Mouse (Mus musculus): Measurements from ENCODE around the gene Rhox1. TPM values are rescaled to one million over a fixed set of nuclear protein-coding genes. Genes with fewer than 3 reads are reported as not detected.
"Not testable (repeated sequence)": the region's sequence is repeated elsewhere in the genome, so short reads cannot be mapped to it uniquely, and the experiment has no call there.

Rhox1 gene
- polyA plus RNA-seq (2014; fragmentation: Nextera tagmentation; extraction: Ambion mirVana) = not detected in 2 replicates

GRCm38 (mm10) chrX:37222158-37222557 lies at the start of gene Rhox1:
Gene Rhox1 (minus strand): TSS chrX:37222258.
- H3K9me3 ChIP-seq (ENCODE audit: control insufficient read depth, low read length); H3K9ac ChIP-seq (ENCODE audit: low read length); H3K27ac ChIP-seq (replicated peaks; ENCODE audit: low read depth, low read length); H3K27me3 ChIP-seq (ENCODE audit: control insufficient read depth, insufficient read depth, low read length); DNase-seq (ENCODE audit: low spot score); ATAC-seq (ENCODE audit: insufficient number of reproducible peaks, low FRiP score, low TSS enrichment, low read depth); H3K4me1 ChIP-seq (ENCODE audit: control insufficient read depth, insufficient read depth, low read length); H3K4me2 ChIP-seq (ENCODE audit: low read depth, severe bottlenecking); H3K4me3 ChIP-seq (ENCODE audit: low read depth, low read length); H3K36me3 ChIP-seq (ENCODE audit: control insufficient read depth, insufficient read depth, low read length): not testable (repeated sequence)
- 79% methylated on average over 1 of the region's 1 CpGs for WGBS

- H3K9ac ChIP-seq (ENCODE audit: low read length); H3K4me3 ChIP-seq (ENCODE audit: low read depth, low read length); ATAC-seq (ENCODE audit: insufficient number of reproducible peaks, low FRiP score, low TSS enrichment, low read depth); H3K36me3 ChIP-seq (ENCODE audit: control insufficient read depth, insufficient read depth, low read length); H3K4me2 ChIP-seq (ENCODE audit: low read depth, severe bottlenecking); DNase-seq (ENCODE audit: low spot score); H3K27ac ChIP-seq (replicated peaks; ENCODE audit: low read depth, low read length); H3K4me1 ChIP-seq (ENCODE audit: control insufficient read depth, insufficient read depth, low read length); H3K9me3 ChIP-seq (ENCODE audit: control insufficient read depth, low read length); H3K27me3 ChIP-seq (ENCODE audit: control insufficient read depth, insufficient read depth, low read length): not testable (repeated sequence)
- WGBS = 96% methylated on average over 9 of the region's 19 CpGs
Observed at GRCm38 (mm10) chrX:37265038-37265437, 43.0 kb upstream of the Rhox1 start, which contains the start of gene Rhox4a. Gene Rhox4a (plus strand): TSS chrX:37265338.

- H3K36me3 ChIP-seq (ENCODE audit: control insufficient read depth, insufficient read depth, low read length); H3K9ac ChIP-seq (ENCODE audit: low read length); H3K4me1 ChIP-seq (ENCODE audit: control insufficient read depth, insufficient read depth, low read length); DNase-seq (ENCODE audit: low spot score); H3K4me2 ChIP-seq (ENCODE audit: low read depth, severe bottlenecking); H3K27me3 ChIP-seq (ENCODE audit: control insufficient read depth, insufficient read depth, low read length); H3K4me3 ChIP-seq (ENCODE audit: low read depth, low read length); H3K27ac ChIP-seq (replicated peaks; ENCODE audit: low read depth, low read length); ATAC-seq (ENCODE audit: insufficient number of reproducible peaks, low FRiP score, low TSS enrichment, low read depth); H3K9me3 ChIP-seq (ENCODE audit: control insufficient read depth, low read length): not testable (repeated sequence)
- 100% methylated on average over 1 of the region's 3 CpGs for WGBS
Observed at GRCm38 (mm10) chrX:37249619-37250018, 27.6 kb upstream of the Rhox1 start, which contains the start of gene Rhox3a. Gene Rhox3a (plus strand): TSS chrX:37249919.

- ATAC-seq (ENCODE audit: insufficient number of reproducible peaks, low FRiP score, low TSS enrichment, low read depth); H3K4me3 ChIP-seq (ENCODE audit: low read depth, low read length): not testable (repeated sequence)
- no CpG with 5 or more reads among the region's 9 CpGs for WGBS
Observed at GRCm38 (mm10) chrX:37244676-37245075, 22.6 kb upstream of the Rhox1 start, which contains the start of gene Rhox2a. Gene Rhox2a (plus strand): TSS chrX:37244976.

GRCm38 (mm10) chrX:37210941-37211340 lies 11.1 kb downstream of the Rhox1 start, which contains the start of gene Gm9:
Gene Gm9 (minus strand): TSS chrX:37211041.
- H3K9ac ChIP-seq (ENCODE audit: low read length) = no peak within 1 kb of the TSS
- no peak for DNase-seq (ENCODE audit: low spot score)
- H3K36me3 ChIP-seq (ENCODE audit: control insufficient read depth, insufficient read depth, low read length) = no peaks in the 10 kb centered on the region
- H3K4me3 ChIP-seq (ENCODE audit: low read depth, low read length) = no peak within 1 kb of the TSS
- no peaks in the 10 kb centered on the region for H3K27me3 ChIP-seq (ENCODE audit: control insufficient read depth, insufficient read depth, low read length)
- 84% methylated on average over 10 of the region's 10 CpGs for WGBS
- H3K27ac ChIP-seq (replicated peaks; ENCODE audit: low read depth, low read length) = no peak within 1 kb of the TSS
- no peak for ATAC-seq (ENCODE audit: insufficient number of reproducible peaks, low FRiP score, low TSS enrichment, low read depth)
- H3K4me1 ChIP-seq (ENCODE audit: control insufficient read depth, insufficient read depth, low read length) = no peaks in the 10 kb centered on the region
- no peak within 1 kb of the TSS for H3K4me2 ChIP-seq (ENCODE audit: low read depth, severe bottlenecking)
- no peaks in the 10 kb centered on the region for H3K9me3 ChIP-seq (ENCODE audit: control insufficient read depth, low read length)

More at GRCm38 (mm10) chrX:37244676-37245075, 22.6 kb upstream of the Rhox1 start, which contains the start of gene Rhox2a:
- H3K4me1 ChIP-seq (ENCODE audit: control insufficient read depth, insufficient read depth, low read length); H3K9me3 ChIP-seq (ENCODE audit: control insufficient read depth, low read length); H3K27ac ChIP-seq (replicated peaks; ENCODE audit: low read depth, low read length); H3K27me3 ChIP-seq (ENCODE audit: control insufficient read depth, insufficient read depth, low read length); H3K9ac ChIP-seq (ENCODE audit: low read length); DNase-seq (ENCODE audit: low spot score); H3K36me3 ChIP-seq (ENCODE audit: control insufficient read depth, insufficient read depth, low read length); H3K4me2 ChIP-seq (ENCODE audit: low read depth, severe bottlenecking): not testable (repeated sequence)

GRCm38 (mm10) chrX:37198676-37199075 lies 23.4 kb downstream of the Rhox1 start:
- H3K4me3 ChIP-seq (ENCODE audit: low read depth, low read length) = no peak overlapping the region
- ATAC-seq (ENCODE audit: insufficient number of reproducible peaks, low FRiP score, low TSS enrichment, low read depth) (no peak), DNase-seq (ENCODE audit: low spot score) (no peak)
- no peak overlapping the region for H3K4me2 ChIP-seq (ENCODE audit: low read depth, severe bottlenecking)
- H3K9ac ChIP-seq (ENCODE audit: low read length) = no peak overlapping the region
- H3K36me3 ChIP-seq (ENCODE audit: control insufficient read depth, insufficient read depth, low read length) = no peaks in the 10 kb centered on the region
- H3K27me3 ChIP-seq (ENCODE audit: control insufficient read depth, insufficient read depth, low read length) = no peaks in the 10 kb centered on the region
- 44% methylated on average over 8 of the region's 8 CpGs for WGBS
- H3K27ac ChIP-seq (replicated peaks; ENCODE audit: low read depth, low read length) = no peak overlapping the region
- no peaks in the 10 kb centered on the region for H3K4me1 ChIP-seq (ENCODE audit: control insufficient read depth, insufficient read depth, low read length)
- no peaks in the 10 kb centered on the region for H3K9me3 ChIP-seq (ENCODE audit: control insufficient read depth, low read length)

- 29% methylated on average over 28 of the region's 28 CpGs for WGBS
- Histone ChIP-seq H3K9me3 (ENCODE audit: control insufficient read depth, low read length) (no peaks in the 10 kb centered on the region), H3K9ac (ENCODE audit: low read length) (peak overlapping the region; percentile 55), H3K27me3 (ENCODE audit: control insufficient read depth, insufficient read depth, low read length) (no peaks in the 10 kb centered on the region), H3K36me3 (ENCODE audit: control insufficient read depth, insufficient read depth, low read length) (no peaks in the 10 kb centered on the region), H3K4me1 (ENCODE audit: control insufficient read depth, insufficient read depth, low read length) (no peaks in the 10 kb centered on the region), H3K4me2 (ENCODE audit: low read depth, severe bottlenecking) (peak overlapping the region; percentile 52), H3K4me3 (ENCODE audit: low read depth, low read length) (peak overlapping the region; percentile 49), H3K27ac (replicated peaks; ENCODE audit: low read depth, low read length) (no peak overlapping the region)
- DNase-seq (ENCODE audit: low spot score) = peak; percentile 24
- no peak for ATAC-seq (ENCODE audit: insufficient number of reproducible peaks, low FRiP score, low TSS enrichment, low read depth)
Observed at GRCm38 (mm10) chrX:37191744-37192379, 30.2 kb downstream of the Rhox1 start.

GRCm38 (mm10) chrX:37191105-37191743 lies 30.8 kb downstream of the Rhox1 start, which contains the start of the genes Ndufa1 and Rnf113a1:
Gene Ndufa1 (minus strand): TSS chrX:37191163.
Gene Rnf113a1 (plus strand): TSS chrX:37191245.
- Histone ChIP-seq H3K4me3 (ENCODE audit: low read depth, low read length) (peak within 1 kb of the TSS; percentile 49), H3K4me1 (ENCODE audit: control insufficient read depth, insufficient read depth, low read length) (no peaks in the 10 kb centered on the region), H3K27me3 (ENCODE audit: control insufficient read depth, insufficient read depth, low read length) (no peaks in the 10 kb centered on the region), H3K36me3 (ENCODE audit: control insufficient read depth, insufficient read depth, low read length) (no peaks in the 10 kb centered on the region), H3K9me3 (ENCODE audit: control insufficient read depth, low read length) (no peaks in the 10 kb centered on the region), H3K4me2 (ENCODE audit: low read depth, severe bottlenecking) (peak within 1 kb of the TSS; percentile 52), H3K9ac (ENCODE audit: low read length) (peak within 1 kb of the TSS; percentile 55), H3K27ac (replicated peaks; ENCODE audit: low read depth, low read length) (no peak within 1 kb of the TSS)
- ATAC-seq (ENCODE audit: insufficient number of reproducible peaks, low FRiP score, low TSS enrichment, low read depth) = peak; percentile 83
- 13% methylated on average over 61 of the region's 63 CpGs for WGBS
- DNase-seq (ENCODE audit: low spot score) = peak; percentile 83

All from limb, embryonic 11.5 days (tissue).